Mouse (Mus musculus) stomach, embryonic 14.5 days (tissue): Measurements from ENCODE around the gene Inha. TPM values are rescaled to one million over a fixed set of nuclear protein-coding genes. Genes with fewer than 3 reads are reported as not detected.

Experiments
- ATAC-seq: fragments of 200-750 bp; cut with Nextera tagmentation; 2 replicates; pipeline ENCODE4 v1.8.0; 2017; ENCODE audit warnings: low read depth, moderate TSS enrichment; ENCODE audit not compliant: insufficient number of reproducible peaks, insufficient read depth, low FRiP score
- H3K27ac ChIP-seq: fragments of 300-500 bp; sonication (generic); 2 replicates; pipeline ENCODE4 v1.5.1; 2014; ENCODE audit warnings: mild to moderate bottlenecking, low read length, moderate library complexity, mixed read lengths
- H3K27me3 ChIP-seq: fragments of 300-500 bp; sonication (generic); 2 replicates; pipeline ENCODE4 v1.6.1; 2014; ENCODE audit warnings: low read length, control low read depth, mixed read lengths; ENCODE audit not compliant: control insufficient read depth, insufficient read depth
- H3K36me3 ChIP-seq: fragments of 300-500 bp; sonication (generic); 2 replicates; pipeline ENCODE4 v1.6.1; 2014; ENCODE audit warnings: mild to moderate bottlenecking, control low read depth, low read length, moderate library complexity, mixed read lengths; ENCODE audit not compliant: control insufficient read depth, insufficient read depth
- H3K4me1 ChIP-seq: fragments of 300-500 bp; sonication (generic); 2 replicates; pipeline ENCODE4 v1.6.1; 2014; ENCODE audit warnings: low read length, control low read depth, mixed read lengths; ENCODE audit not compliant: control insufficient read depth, insufficient read depth
- H3K4me2 ChIP-seq: fragments of 300-500 bp; sonication (generic); replicated peaks from 2 replicates; pipeline ENCODE4 v1.6.1; 2014; ENCODE audit warnings: low read depth, low read length, control low read depth
- H3K4me3 ChIP-seq: fragments of 300-500 bp; sonication (generic); 2 replicates; pipeline ENCODE4 v1.5.1; 2014; ENCODE audit warnings: low read depth, low read length, control low read depth
- H3K9ac ChIP-seq: fragments of 300-500 bp; sonication (generic); replicated peaks from 2 replicates; pipeline ENCODE4 v1.6.1; 2014; ENCODE audit warnings: low read depth, mild to moderate bottlenecking, control low read depth, low read length, moderate library complexity, mixed read lengths
- H3K9me3 ChIP-seq: fragments of 300-500 bp; sonication (generic); 2 replicates; pipeline ENCODE4 v1.6.1; 2016; ENCODE audit warnings: low read depth, low read length, control low read depth; ENCODE audit not compliant: control insufficient read depth
- WGBS: fragments of 180-500 bp; shearing (Covaris S2); extraction: QIAGEN DNeasy Blood & Tissue Kit; methylation state at CpG from one replicate; pipeline ENCODE4 v1.1.7; 2014; 5-methylcytosine and 5-hydroxymethylcytosine counted together
- polyA plus RNA-seq: library from polyadenylated mRNA; unstranded; fragments of >200 nt; fragmentation: Nextera tagmentation; extraction: Ambion mirVana; gene quantifications from 2 replicates; pipeline ENCODE4 v1.2.1, GENCODE M21; 2014

Gene Inha
- polyA plus RNA-seq, 1 experiment from 2014 or later = 7.2 TPM

DNA sequence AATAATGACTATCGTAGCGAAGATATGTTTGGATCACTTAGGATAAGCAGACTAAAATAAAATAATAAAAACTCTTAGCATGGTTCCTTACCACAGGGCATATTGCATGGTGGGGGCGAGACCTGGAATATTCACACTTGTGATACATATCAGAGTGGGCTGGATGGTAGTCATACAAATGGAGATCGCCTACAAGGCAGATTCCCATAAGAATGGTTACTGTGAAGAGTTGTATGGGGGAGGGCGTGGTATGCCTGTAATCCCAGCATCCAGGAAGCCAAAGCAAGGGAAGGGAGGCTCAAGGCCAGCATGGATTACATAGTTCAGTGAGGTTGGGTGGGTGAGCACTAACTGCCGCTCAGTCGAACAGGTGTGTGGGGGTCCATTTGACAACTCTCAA lies 26.1 kb upstream of the Inha start:
- Histone ChIP-seq H3K9me3 (no peaks in the 10 kb centered on the region), H3K4me2 (no peak overlapping the region), H3K27me3 (peaks cover 7% of the 10 kb centered on the region; the same call in 1 of the 2 replicates), H3K4me1 (peaks cover 16% of the 10 kb centered on the region), H3K36me3 (peaks cover 10% of the 10 kb centered on the region; the same call in 1 of the 2 replicates), H3K27ac (no peak overlapping the region), H3K9ac (no peak overlapping the region), H3K4me3 (no peak overlapping the region)
- WGBS = 86% methylated on average over 7 of the region's 7 CpGs
- no peak for ATAC-seq

DNA sequence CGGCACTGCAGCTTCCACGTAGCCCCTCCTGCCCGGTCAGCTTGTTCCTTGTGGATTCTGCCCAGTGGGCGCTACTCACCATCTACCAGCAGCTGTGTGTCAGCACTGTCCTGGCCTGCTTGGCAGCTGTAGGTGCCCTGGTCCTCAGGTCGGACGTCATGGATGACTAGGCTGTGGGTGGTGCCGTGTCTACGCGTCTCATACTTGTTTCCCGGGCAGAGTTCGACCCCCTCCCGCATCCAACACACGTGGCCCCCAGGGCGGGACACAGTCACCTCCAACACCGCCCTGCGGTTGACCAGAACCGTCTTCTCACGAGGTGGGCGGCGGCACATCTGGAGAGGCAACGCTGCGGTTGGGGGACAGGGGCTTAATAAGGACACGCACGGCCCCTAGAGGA lies 20.3 kb upstream of the Inha start:
- H3K4me1 ChIP-seq = peaks cover 4% of the 10 kb centered on the region; the same call in 1 of the 2 replicates
- H3K9me3 ChIP-seq = no peaks in the 10 kb centered on the region
- H3K4me3 ChIP-seq = no peak overlapping the region
- no peak overlapping the region for H3K27ac ChIP-seq
- peaks cover 12% of the 10 kb centered on the region; the same call in 1 of the 2 replicates for H3K36me3 ChIP-seq
- H3K4me2 ChIP-seq = peak overlapping the region; percentile 82; the same call in 1 of the 2 replicates
- WGBS = 11% methylated on average over 24 of the region's 24 CpGs
- ATAC-seq = no peak
- H3K9ac ChIP-seq = no peak overlapping the region
- peaks cover 15% of the 10 kb centered on the region for H3K27me3 ChIP-seq

DNA sequence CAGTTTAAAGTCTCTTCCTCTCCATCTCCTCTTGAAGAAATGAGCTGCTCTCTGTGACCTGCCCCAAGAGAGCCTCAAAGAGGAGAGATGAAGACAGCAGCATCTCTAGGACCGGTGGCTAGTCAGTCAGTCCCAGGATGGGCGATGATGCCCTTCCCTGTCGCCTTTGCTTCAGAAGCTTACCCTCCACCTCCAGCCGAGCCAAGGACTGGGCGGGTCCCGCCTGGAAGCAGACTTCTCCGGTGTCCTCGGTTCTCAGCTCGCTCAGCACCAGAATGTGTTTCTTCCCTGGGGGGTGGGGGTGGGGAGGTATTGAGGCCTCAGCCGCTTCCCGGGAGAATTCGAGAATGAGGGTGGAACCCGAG lies 19.9 kb upstream of the Inha start:
- Histone ChIP-seq H3K4me3 (peak overlapping the region; percentile 46), H3K9ac (no peak overlapping the region), H3K27me3 (peaks cover 15% of the 10 kb centered on the region), H3K36me3 (peaks cover 17% of the 10 kb centered on the region; the same call in 1 of the 2 replicates), H3K9me3 (no peaks in the 10 kb centered on the region), H3K4me2 (peak overlapping the region; percentile 82), H3K27ac (no peak overlapping the region), H3K4me1 (peaks cover 4% of the 10 kb centered on the region; the same call in 1 of the 2 replicates)
- 2% methylated on average over 13 of the region's 13 CpGs for WGBS
- ATAC-seq = no peak; the same call in 1 of the 2 replicates

DNA sequence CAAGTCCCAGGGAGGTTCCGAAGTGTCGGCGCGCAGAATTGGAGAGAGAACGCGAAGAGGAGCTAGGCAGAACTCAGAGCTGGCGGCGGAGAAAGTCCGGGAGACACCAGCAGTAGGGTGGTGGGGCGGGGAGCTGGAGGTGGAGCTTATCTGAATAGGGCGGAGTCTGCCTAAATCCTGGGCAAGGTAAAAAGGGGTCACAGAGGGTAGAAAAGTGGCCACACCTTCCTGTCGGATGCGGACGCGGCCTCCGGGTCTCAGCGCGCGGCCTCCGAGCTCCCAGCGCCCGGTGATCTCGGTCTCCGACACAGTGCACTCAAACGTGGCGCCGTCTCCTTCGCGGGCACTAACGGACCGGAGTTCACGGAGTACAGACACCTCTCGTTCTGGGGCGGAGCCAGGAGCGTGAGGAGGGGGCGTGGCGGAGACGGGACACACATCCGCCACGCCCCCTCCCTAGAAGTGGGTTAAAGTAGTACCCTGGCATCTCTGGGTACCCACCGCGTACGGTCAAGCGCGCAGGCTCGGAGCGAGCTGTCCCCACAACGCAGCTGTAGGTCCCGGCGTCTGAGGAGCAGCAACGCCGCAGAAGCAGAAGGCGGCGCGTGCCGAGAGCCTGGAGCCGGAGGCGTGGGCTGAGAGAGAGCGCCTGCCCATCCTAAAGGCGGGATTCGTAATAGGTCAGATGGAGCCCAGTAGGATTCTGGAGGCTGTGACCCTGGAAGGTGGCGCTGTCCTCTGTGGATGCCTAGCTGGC lies 19.3 kb upstream of the Inha start:
- peaks cover 4% of the 10 kb centered on the region; the same call in 1 of the 2 replicates for H3K4me1 ChIP-seq
- peak; percentile 66 for ATAC-seq
- peak overlapping the region; percentile 46 for H3K4me3 ChIP-seq
- peaks cover 15% of the 10 kb centered on the region for H3K27me3 ChIP-seq
- H3K36me3 ChIP-seq = peaks cover 23% of the 10 kb centered on the region; the same call in 1 of the 2 replicates
- H3K9ac ChIP-seq = no peak overlapping the region
- no peak overlapping the region for H3K27ac ChIP-seq
- H3K4me2 ChIP-seq = peak overlapping the region; percentile 82
- H3K9me3 ChIP-seq = no peaks in the 10 kb centered on the region
- under 1% methylated on average over 62 of the region's 62 CpGs for WGBS

DNA sequence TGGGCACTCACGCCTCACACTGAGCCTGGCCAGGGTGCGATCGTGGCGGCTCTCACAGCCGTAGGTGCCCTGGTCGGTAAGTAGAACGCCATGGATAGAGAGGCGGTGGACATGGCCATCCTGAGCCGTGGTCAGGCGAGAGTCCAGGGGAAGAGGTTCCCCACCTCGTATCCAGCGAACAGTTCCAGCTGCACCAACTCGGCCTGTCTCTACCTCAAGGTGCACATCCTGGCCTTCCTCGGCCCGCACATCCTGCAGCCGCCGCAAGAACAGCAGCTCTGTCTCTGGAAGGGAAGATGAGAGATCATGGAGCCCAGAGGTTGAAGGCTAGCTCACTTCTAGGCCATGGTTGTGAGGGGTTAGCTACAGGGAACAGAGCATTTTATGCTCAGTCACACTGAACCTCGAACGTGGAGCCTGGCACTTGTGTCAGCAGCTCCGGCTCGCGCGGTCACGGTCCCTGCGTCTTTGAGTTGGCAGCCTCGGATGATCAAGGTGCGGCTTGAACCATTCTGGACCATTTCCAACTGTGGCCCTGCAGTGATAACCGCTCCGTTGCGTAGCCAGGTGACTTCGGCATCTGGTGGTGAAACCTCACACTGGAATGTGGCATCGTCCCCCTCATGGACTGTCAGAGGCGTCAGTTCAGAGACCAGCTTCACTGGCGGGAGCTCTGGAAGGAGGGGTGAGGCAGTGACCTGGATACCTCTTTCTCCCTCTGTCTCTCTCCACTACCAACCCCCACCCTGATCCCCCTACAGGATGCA lies 15.9 kb upstream of the Inha start:
- H3K36me3 ChIP-seq = peaks cover 30% of the 10 kb centered on the region
- peaks cover 5% of the 10 kb centered on the region; the same call in 1 of the 2 replicates for H3K27me3 ChIP-seq
- peaks cover 4% of the 10 kb centered on the region; the same call in 1 of the 2 replicates for H3K4me1 ChIP-seq
- H3K9me3 ChIP-seq = no peaks in the 10 kb centered on the region
- H3K27ac ChIP-seq = no peak overlapping the region
- WGBS = 86% methylated on average over 34 of the region's 34 CpGs
- no peak for ATAC-seq
- no peak overlapping the region for H3K9ac ChIP-seq
- H3K4me3 ChIP-seq = no peak overlapping the region
- H3K4me2 ChIP-seq = no peak overlapping the region

DNA sequence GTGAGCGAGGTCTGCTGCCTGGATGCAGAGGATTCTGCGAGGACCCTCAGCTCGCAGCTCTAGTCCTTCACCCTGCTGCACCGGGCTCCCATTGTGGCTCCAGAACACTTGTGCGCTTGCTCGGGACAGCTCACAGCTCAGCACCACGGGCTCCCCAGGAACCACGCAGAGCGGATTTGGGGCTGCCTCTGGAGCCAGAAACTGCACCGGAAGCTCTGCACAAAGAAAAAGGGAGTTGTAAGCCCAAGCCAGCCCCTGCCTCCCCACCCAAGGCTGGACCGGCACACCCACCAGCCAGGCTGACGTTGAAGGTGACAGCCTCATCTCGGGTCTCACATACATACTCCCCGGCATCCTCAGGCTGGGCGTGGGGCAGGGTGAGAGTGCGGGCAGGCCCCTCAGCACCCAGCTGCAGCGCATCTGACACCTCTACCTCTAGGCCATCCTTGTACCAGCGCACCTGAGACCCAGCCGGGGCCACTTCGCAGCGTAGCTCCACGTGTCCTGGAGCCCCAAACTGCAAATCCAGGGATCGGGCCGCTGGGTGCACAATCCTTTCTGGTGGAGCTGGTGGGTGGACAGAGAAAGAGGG lies 14.2 kb upstream of the Inha start:
- Histone ChIP-seq H3K4me2 (no peak overlapping the region), H3K9ac (no peak overlapping the region), H3K27ac (no peak overlapping the region), H3K36me3 (peaks cover 46% of the 10 kb centered on the region), H3K4me1 (peaks cover 4% of the 10 kb centered on the region; the same call in 1 of the 2 replicates), H3K27me3 (no peaks in the 10 kb centered on the region; the same call in 1 of the 2 replicates), H3K4me3 (no peak overlapping the region), H3K9me3 (no peaks in the 10 kb centered on the region)
- WGBS = 57% methylated on average over 24 of the region's 24 CpGs
- no peak for ATAC-seq

DNA sequence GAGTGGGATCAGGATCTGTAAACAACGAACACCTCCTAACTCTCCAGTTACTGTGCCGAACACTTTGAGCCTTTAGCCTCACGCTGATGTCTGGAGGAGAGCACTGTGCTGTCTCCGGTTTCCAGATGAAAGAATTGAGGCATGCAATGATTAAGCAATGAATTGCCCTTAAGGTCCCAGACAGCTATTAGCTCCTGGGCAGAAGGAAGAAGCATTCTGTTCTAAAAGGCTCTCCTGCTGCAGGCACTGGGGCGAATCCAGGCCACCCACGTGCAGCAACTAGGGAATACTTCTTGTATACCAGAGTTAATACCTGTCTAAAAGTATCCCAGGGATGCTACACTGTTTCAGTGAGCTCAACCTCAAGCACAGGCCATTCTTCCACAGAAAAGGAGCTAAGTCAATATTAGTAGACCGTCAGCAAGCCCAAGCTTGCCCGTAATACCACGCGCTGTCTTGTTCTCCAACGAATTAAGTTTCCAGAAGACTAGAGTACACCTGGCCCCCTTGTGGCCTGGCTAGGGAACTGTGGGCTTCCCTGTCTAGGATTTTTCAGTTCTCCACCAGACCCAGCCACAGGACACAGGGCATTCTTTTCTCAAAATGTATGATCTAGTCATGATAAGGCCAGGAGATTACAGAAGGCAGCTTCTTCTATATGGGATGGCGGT lies 11.9 kb upstream of the Inha start:
- 47% methylated on average over 12 of the region's 12 CpGs for WGBS
- Histone ChIP-seq H3K9ac (no peak overlapping the region), H3K4me2 (no peak overlapping the region), H3K4me3 (no peak overlapping the region), H3K9me3 (no peaks in the 10 kb centered on the region), H3K4me1 (no peaks in the 10 kb centered on the region), H3K27me3 (no peaks in the 10 kb centered on the region), H3K27ac (no peak overlapping the region), H3K36me3 (peaks cover 64% of the 10 kb centered on the region)
- peak; percentile 44; the same call in 1 of the 2 replicates for ATAC-seq

DNA sequence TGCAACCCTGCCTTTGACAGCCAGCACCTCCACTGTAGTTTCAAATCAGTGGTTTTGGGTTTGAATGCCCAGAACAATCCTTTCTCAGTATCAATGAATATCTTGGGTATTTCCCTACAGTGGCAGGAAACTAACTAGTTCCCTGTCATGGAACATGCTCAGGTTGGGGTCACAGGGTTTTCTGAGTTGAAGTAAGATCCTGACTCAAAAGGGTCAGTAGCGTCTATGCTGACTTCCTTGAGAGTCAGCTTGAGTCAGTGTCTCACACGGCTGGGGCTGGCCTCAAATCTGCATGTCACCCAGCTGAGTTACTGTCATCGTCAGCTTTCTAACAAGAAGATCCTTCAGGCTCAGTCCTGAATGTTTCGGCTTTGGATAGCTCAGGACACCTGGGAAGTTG lies 8.0 kb upstream of the Inha start:
- H3K36me3 ChIP-seq = peaks cover 73% of the 10 kb centered on the region
- H3K4me3 ChIP-seq = no peak overlapping the region
- no peak for ATAC-seq
- no peak overlapping the region for H3K27ac ChIP-seq
- H3K4me1 ChIP-seq = peaks cover 1% of the 10 kb centered on the region; the same call in 1 of the 2 replicates
- 87% methylated on average over 4 of the region's 4 CpGs for WGBS
- no peak overlapping the region for H3K4me2 ChIP-seq
- no peak overlapping the region for H3K9ac ChIP-seq
- H3K9me3 ChIP-seq = no peaks in the 10 kb centered on the region
- H3K27me3 ChIP-seq = no peaks in the 10 kb centered on the region
